Mouse (Mus musculus) hindbrain, postnatal 0 days (tissue): Measurements from ENCODE around the gene Esp23. TPM values are rescaled to one million over a fixed set of nuclear protein-coding genes. Genes with fewer than 3 reads are reported as not detected.
"Not testable (repeated sequence)": the region's sequence is repeated elsewhere in the genome, so short reads cannot be mapped to it uniquely, and the experiment has no call there.

Experiments used
- ATAC-seq: fragments of 200-750 bp; cut with Nextera tagmentation; 2 replicates; pipeline ENCODE4 v1.8.0; 2017; ENCODE audit warnings: mild to moderate bottlenecking, moderate TSS enrichment, moderate library complexity
- DNase-seq: peaks from one replicate; pipeline ENCODE4 v3.0.0-alpha.2; 2015; ENCODE audit warnings: low spot score
- H3K27ac ChIP-seq: fragments of 300-500 bp; sonication (generic); 2 replicates; pipeline ENCODE4 v1.5.1; 2014; ENCODE audit warnings: mild to moderate bottlenecking
- H3K27me3 ChIP-seq: fragments of 300-500 bp; sonication (generic); 2 replicates; pipeline ENCODE4 v1.6.1; 2014; ENCODE audit warnings: low read length, mixed read lengths; ENCODE audit not compliant: insufficient read depth
- H3K36me3 ChIP-seq: fragments of 300-500 bp; sonication (generic); 2 replicates; pipeline ENCODE4 v1.6.1; 2014; ENCODE audit warnings: low read length, mixed read lengths; ENCODE audit not compliant: insufficient read depth
- H3K4me1 ChIP-seq: fragments of 300-500 bp; sonication (generic); 2 replicates; pipeline ENCODE4 v1.6.1; 2014; ENCODE audit warnings: antibody characterized with exemption, low read length, mixed read lengths; ENCODE audit not compliant: insufficient read depth
- H3K4me2 ChIP-seq: fragments of 300-500 bp; sonication (generic); 2 replicates; pipeline ENCODE4 v1.6.1; 2014; ENCODE audit warnings: low read depth, mild to moderate bottlenecking, low read length, moderate library complexity, mixed read lengths
- H3K4me3 ChIP-seq: fragments of 300-500 bp; sonication (generic); 2 replicates; pipeline ENCODE4 v1.5.1; 2014; ENCODE audit warnings: low read length
- H3K9ac ChIP-seq: fragments of 300-500 bp; sonication (generic); replicated peaks from 2 replicates; pipeline ENCODE4 v1.6.1; 2014; ENCODE audit warnings: mild to moderate bottlenecking, low read length, moderate library complexity, mixed read lengths
- H3K9me3 ChIP-seq: fragments of 300-500 bp; sonication (generic); 2 replicates; pipeline ENCODE4 v1.6.1; 2016; ENCODE audit warnings: low read length, mixed read lengths
- CTCF ChIP-seq: IDR thresholded peaks from 2 replicates; pipeline ENCODE4 v1.5.1; 2016; ENCODE audit warnings: antibody characterized with exemption, control low read depth, low read depth
- WGBS: fragments of 180-500 bp; shearing (Covaris S2); extraction: QIAGEN DNeasy Blood & Tissue Kit; methylation state at CpG from one replicate; pipeline ENCODE4 v1.1.7; 2014; 5-methylcytosine and 5-hydroxymethylcytosine counted together
- polyA plus RNA-seq: library from polyadenylated mRNA; unstranded; fragments of >200 nt; fragmentation: Nextera tagmentation; extraction: Ambion mirVana; gene quantifications from 2 replicates; pipeline ENCODE4 v1.2.1, GENCODE M21; 2015
- total RNA-seq: library from RNA; depleted of rRNA; stranded (reverse); fragments of >200 nt; gene quantifications from 2 replicates; pipeline ENCODE4 v1.2.3, GENCODE M21; 2014; rRNA removed

The Esp23 gene
- total RNA-seq, result not detected in 2 replicates
- polyA plus RNA-seq, result not detected in 2 replicates

DNA sequence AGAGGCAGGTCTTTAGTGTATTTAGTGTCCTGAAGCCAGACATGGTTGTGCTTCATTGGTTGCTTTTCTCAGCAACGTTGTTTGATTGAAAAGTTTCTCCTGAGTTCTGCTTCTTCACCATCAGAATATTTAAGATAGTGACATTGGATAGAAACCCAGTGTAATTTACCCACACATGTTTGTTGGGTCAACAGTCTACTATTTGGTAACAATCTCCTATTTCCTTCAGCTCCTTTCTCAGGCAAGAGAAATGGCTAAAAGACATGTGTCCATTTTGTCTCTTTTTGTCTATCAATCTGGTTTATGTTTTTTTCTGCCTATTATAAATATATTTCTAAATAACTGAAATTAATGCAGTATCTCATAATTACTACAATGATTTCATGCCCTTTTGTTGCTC is at the start of gene Esp23:
TSS of gene Esp23 (minus strand) at position 101 of the 400 bp plus-strand sequence.
- Histone ChIP-seq H3K36me3 (no peaks in the 10 kb centered on the region), H3K4me2 (no peak within 1 kb of the TSS), H3K9ac (no peak within 1 kb of the TSS), H3K9me3 (peaks cover 7% of the 10 kb centered on the region), H3K27ac (no peak within 1 kb of the TSS), H3K4me3 (no peak within 1 kb of the TSS), H3K27me3 (no peaks in the 10 kb centered on the region), H3K4me1 (no peaks in the 10 kb centered on the region)
- WGBS, result 47% methylated on average over 1 of the region's 1 CpGs
- no peak for ATAC-seq
- no peak for DNase-seq
- no peak for TF ChIP-seq CTCF

DNA sequence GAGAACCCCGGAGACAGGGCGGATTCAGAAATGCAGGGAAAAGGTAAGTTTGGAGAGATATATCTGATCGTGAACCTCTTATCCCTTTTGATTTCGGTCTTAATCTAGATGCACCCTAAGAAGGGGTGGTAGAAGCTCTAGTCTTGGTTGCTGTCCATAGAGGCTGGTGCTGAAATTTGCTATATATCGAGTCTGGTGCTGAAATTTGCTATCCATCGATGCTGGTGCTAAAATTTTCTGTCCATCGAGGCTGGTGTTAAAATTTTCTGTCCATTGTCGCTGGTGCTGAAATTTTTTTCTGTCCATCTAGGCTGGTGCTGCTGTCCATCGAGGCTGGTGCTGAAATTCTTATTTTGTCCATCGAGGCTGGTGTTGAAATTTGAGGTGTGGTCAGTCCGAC is 30.3 kb upstream of the Esp23 start:
- H3K36me3 ChIP-seq, H3K9ac ChIP-seq, H3K4me2 ChIP-seq, H3K4me1 ChIP-seq, H3K27ac ChIP-seq, H3K4me3 ChIP-seq, H3K9me3 ChIP-seq, ATAC-seq, H3K27me3 ChIP-seq, DNase-seq: not testable (repeated sequence)
- WGBS, result 75% methylated on average over 11 of the region's 11 CpGs

DNA sequence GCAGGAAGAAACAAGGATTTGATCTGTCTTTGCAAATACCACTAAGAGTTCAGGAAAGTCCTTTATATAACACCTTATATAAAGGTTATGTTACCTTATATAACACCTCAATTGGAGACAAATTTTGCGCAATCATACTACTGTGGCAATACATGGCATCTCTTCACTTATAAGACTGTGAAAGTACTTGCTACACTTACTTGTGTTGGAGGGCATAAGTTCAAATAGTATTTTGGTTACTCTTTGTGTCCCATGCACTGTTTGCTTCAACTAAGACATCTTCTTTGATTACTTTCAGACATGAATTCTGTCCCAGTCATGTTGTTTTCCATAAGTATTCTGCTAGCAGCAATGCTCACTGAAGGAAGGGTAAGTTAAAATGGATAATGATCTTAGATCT is 18.2 kb upstream of the Esp23 start, which contains the start of gene Esp22:
TSS of gene Esp22 (plus strand) at position 301 of the 400 bp plus-strand sequence.
- DNase-seq (no peak), ATAC-seq (no peak)
- no peaks in the 10 kb centered on the region for H3K27me3 ChIP-seq
- H3K4me2 ChIP-seq, result no peak within 1 kb of the TSS
- no peaks in the 10 kb centered on the region for H3K36me3 ChIP-seq
- no peaks in the 10 kb centered on the region for H3K4me1 ChIP-seq
- no peak within 1 kb of the TSS for H3K4me3 ChIP-seq
- WGBS, result 86% methylated on average over 1 of the region's 1 CpGs
- H3K27ac ChIP-seq, result no peak within 1 kb of the TSS
- H3K9ac ChIP-seq, result no peak within 1 kb of the TSS
- H3K9me3 ChIP-seq, result 0 out of 2 replicates have a peak, but pooled peaks cover 11% of the 10 kb centered on the region
- TF ChIP-seq CTCF, result no peak

DNA sequence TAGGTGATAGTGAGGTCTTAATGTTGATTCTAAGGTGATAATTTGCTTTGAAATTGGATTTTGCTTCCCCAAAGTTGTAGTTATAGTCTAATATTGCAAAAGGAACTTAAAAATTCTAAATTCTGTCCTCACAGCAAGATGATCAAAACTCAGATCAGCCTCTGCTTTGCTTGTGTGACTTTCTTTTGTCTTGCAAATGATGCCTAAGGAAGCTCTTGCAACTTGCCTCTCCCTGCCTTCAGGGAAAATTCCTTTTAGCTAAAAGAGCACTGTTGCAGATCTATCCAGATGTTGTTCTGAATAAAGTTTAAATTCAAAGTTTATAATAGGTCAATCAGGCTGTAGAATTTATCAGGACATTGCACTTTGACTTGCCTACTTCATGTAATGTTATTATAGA is 13.2 kb downstream of the Esp23 start:
- no peak for DNase-seq
- Histone ChIP-seq H3K9me3 (0 out of 2 replicates have a peak, but pooled peaks cover 5% of the 10 kb centered on the region), H3K9ac (no peak overlapping the region), H3K36me3 (no peaks in the 10 kb centered on the region), H3K27me3 (no peaks in the 10 kb centered on the region), H3K4me2 (no peak overlapping the region), H3K4me1 (no peaks in the 10 kb centered on the region), H3K27ac (no peak overlapping the region), H3K4me3 (no peak overlapping the region)
- TF ChIP-seq CTCF, result no peak
- no peak for ATAC-seq

DNA sequence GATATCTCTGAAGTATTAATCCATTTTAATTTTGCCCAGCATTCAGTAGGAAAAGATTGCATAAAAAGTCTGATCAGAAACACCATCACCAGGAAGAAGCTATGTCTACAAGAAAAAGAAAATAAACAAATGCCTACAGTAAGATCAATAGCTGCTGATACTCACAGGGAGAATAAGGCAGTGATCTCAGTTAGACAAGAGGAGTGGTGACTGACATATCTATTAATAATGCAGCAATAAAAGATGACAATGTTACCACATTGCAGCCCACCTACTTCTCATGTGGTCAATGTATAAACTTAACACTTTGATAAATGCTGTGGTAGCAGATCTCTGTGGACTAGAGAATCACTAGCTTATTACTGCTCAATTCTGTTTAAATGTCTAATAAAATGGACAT is 33.6 kb downstream of the Esp23 start, which contains the start of gene Gm21903:
TSS of gene Gm21903 (minus strand) at position 101 of the 400 bp plus-strand sequence.
- Histone ChIP-seq H3K9ac (no peak within 1 kb of the TSS), H3K36me3 (no peaks in the 10 kb centered on the region), H3K4me1 (no peaks in the 10 kb centered on the region), H3K9me3 (no peaks in the 10 kb centered on the region), H3K27ac (no peak within 1 kb of the TSS), H3K27me3 (no peaks in the 10 kb centered on the region), H3K4me3 (no peak within 1 kb of the TSS), H3K4me2 (no peak within 1 kb of the TSS)
- ATAC-seq (no peak), DNase-seq (no peak)
- TF ChIP-seq CTCF, result no peak

DNA sequence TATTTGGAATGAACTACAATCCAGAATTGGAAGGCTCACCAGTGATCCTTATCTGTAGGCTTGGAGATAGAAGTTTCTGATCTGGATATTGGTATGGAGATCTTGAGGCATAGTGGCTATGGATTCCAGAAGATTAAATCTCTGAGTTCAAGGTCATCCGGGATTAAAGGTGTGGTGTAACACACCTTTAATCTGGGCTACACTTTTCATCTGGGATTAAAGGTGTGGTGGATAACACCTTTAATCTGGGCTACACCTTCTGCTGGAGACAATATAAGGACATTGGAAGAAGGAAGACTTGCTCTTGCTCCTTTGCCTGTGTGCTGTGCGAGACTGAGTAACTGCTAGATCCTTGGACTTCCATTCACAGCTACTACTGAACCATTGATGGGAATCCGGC is 40.4 kb downstream of the Esp23 start, which contains the start of gene Esp24:
TSS of gene Esp24 (plus strand) at position 301 of the 400 bp plus-strand sequence.
- H3K4me2 ChIP-seq, ATAC-seq, H3K9ac ChIP-seq, H3K4me1 ChIP-seq, H3K27me3 ChIP-seq, H3K27ac ChIP-seq, DNase-seq, H3K4me3 ChIP-seq, H3K36me3 ChIP-seq, H3K9me3 ChIP-seq: not testable (repeated sequence)
- whole genome bisulfite sequencing, result 90% methylated on average over 3 of the region's 3 CpGs

Other genes starting within 250 kb of the Esp23 start
- not detected in 2 replicates for gene Esp24, start 40.3 kb downstream of the Esp23 start, total RNA-seq
- not detected in 2 replicates for gene Esp24, start 40.3 kb downstream of the Esp23 start, polyA plus RNA-seq
- gene Gm21903, start 33.7 kb downstream of the Esp23 start, total RNA-seq, result not detected in 2 replicates
- gene Gm21903, start 33.7 kb downstream of the Esp23 start, polyA plus RNA-seq, result not detected in 2 replicates
- gene Esp22, start 18.3 kb upstream of the Esp23 start, total RNA-seq, result not detected in 2 replicates
- gene Esp22, start 18.3 kb upstream of the Esp23 start, polyA plus RNA-seq, result not detected in 2 replicates